Mouse (Mus musculus): ENCODE results near the gene Ccnq. TPM values are rescaled to one million over a fixed set of nuclear protein-coding genes. Genes with fewer than 3 reads are reported as not detected.

Gene Ccnq
- total RNA-seq, 2 experiments from 2014 or later, result 18.0 to 18.4 TPM

GRCm38 (mm10) chr11:78703085-78703484, 48.4 kb downstream of the Ccnq start:
- intact Hi-C loops (cut with DNase I), result no loop called here
- no peak for DNase-seq

GRCm38 (mm10) chr11:78702319-78702718, 49.2 kb downstream of the Ccnq start:
- no peak for DNase-seq
- intact Hi-C loops (cut with DNase I), result no loop called here

Small RNA genes lying within 50 kb of the gene (microRNA-seq; reads per million reads assigned to microRNA genes)
- gene Gm23840, result 0 reads per million in 2 experiments

Other genes starting within 250 kb of the Ccnq start
- gene Sebox, start 248.3 kb downstream of the Ccnq start, total RNA-seq (2021), result not detected
- 10 to 100 TPM; 14.9 to 16.6 TPM for gene Tmem199, start 239.6 kb downstream of the Ccnq start, total RNA-seq (2021)
- gene Poldip2, start 239.5 kb downstream of the Ccnq start, total RNA-seq (2021), result 100 to 1,000 TPM; 161 to 163 TPM
- gene Tnfaip1, start 215.4 kb downstream of the Ccnq start, total RNA-seq (2021), result 10 to 100 TPM; 62.7 to 66.2 TPM
- 10 to 100 TPM; 50.6 to 53.5 TPM for gene Ift20, start 215.4 kb downstream of the Ccnq start, total RNA-seq (2021)
- 10 to 100 TPM; 14.5 to 16.8 TPM for gene Tmem97, start 201.0 kb downstream of the Ccnq start, total RNA-seq (2021)
- 10 to 100 TPM; 17.2 to 18.5 TPM for gene Nlk, start 54.4 kb downstream of the Ccnq start, total RNA-seq (2021)
- gene Lyrm9, start 74.9 kb upstream of the Ccnq start, total RNA-seq (2021), result 10 to 100 TPM; 28.3 to 34.3 TPM
- 10 to 100 TPM in 1 of 2 experiments, 1 to 10 TPM in 1; 7.3 to 11.1 TPM for gene Nos2, start 169.1 kb upstream of the Ccnq start, total RNA-seq (2021)
- gene Lgals9, start 233.2 kb upstream of the Ccnq start, total RNA-seq (2021), result 10 to 100 TPM; 49.5 to 50.5 TPM

Data from heart, postnatal 10 days (tissue).